Mouse (Mus musculus) intestine, postnatal 0 days (tissue): Measurements from ENCODE around the gene Tmc8. TPM values are rescaled to one million over a fixed set of nuclear protein-coding genes. Genes with fewer than 3 reads are reported as not detected.
A peak's percentile ranks its signal among the peaks of the same experiment; 100 is the strongest.
"Not testable (repeated sequence)": the region's sequence is repeated elsewhere in the genome, so short reads cannot be mapped to it uniquely, and the experiment has no call there.

Experiments
- ATAC-seq: fragments of 200-750 bp; cut with Nextera tagmentation; 2 replicates; pipeline ENCODE4 v1.8.0; 2017; ENCODE audit warnings: mild to moderate bottlenecking, moderate TSS enrichment, moderate library complexity
- H3K27ac ChIP-seq: fragments of 300-500 bp; sonication (generic); 2 replicates; pipeline ENCODE4 v1.5.1; 2014; ENCODE audit warnings: mild to moderate bottlenecking, low read depth, low read length, moderate library complexity
- H3K27me3 ChIP-seq: fragments of 300-500 bp; sonication (generic); replicated peaks from 2 replicates; pipeline ENCODE4 v1.6.1; 2014; ENCODE audit warnings: low read length, mixed read lengths; ENCODE audit not compliant: control insufficient read depth, insufficient read depth
- H3K36me3 ChIP-seq: fragments of 300-500 bp; sonication (generic); 2 replicates; pipeline ENCODE4 v1.6.1; 2014; ENCODE audit warnings: mild to moderate bottlenecking, moderate library complexity; ENCODE audit not compliant: control insufficient read depth, insufficient read depth
- H3K4me1 ChIP-seq: fragments of 300-500 bp; sonication (generic); replicated peaks from 2 replicates; pipeline ENCODE4 v1.6.1; 2014; ENCODE audit warnings: antibody characterized with exemption, low read length, mixed read lengths; ENCODE audit not compliant: control insufficient read depth, insufficient read depth
- H3K4me2 ChIP-seq: fragments of 300-500 bp; sonication (generic); replicated peaks from 2 replicates; pipeline ENCODE4 v1.6.1; 2014; ENCODE audit warnings: low read depth, mild to moderate bottlenecking, moderate library complexity
- H3K4me3 ChIP-seq: fragments of 300-500 bp; sonication (generic); 2 replicates; pipeline ENCODE4 v1.5.1; 2014; ENCODE audit warnings: low read depth, low read length
- H3K9ac ChIP-seq: fragments of 300-500 bp; sonication (generic); 2 replicates; pipeline ENCODE4 v1.6.1; 2014; ENCODE audit warnings: mild to moderate bottlenecking, low read depth, low read length
- H3K9me3 ChIP-seq: fragments of 300-500 bp; sonication (generic); 2 replicates; pipeline ENCODE4 v1.6.1; 2016; ENCODE audit warnings: mixed run types; ENCODE audit not compliant: control insufficient read depth
- CTCF ChIP-seq: sonication (generic); IDR thresholded peaks from 2 replicates; pipeline ENCODE4 v1.5.1; 2016; ENCODE audit warnings: low read depth, mild to moderate bottlenecking, control low read depth, antibody characterized with exemption, moderate library complexity
- WGBS: fragments of 180-500 bp; shearing (Covaris S2); extraction: QIAGEN DNeasy Blood & Tissue Kit; methylation state at CpG from one replicate; pipeline ENCODE4 v1.1.7; 2014; 5-methylcytosine and 5-hydroxymethylcytosine counted together
- polyA plus RNA-seq: library from polyadenylated mRNA; unstranded; fragments of >200 nt; fragmentation: Nextera tagmentation; extraction: Ambion mirVana; gene quantifications from 2 replicates; pipeline ENCODE4 v1.2.1, GENCODE M21; 2015

The Tmc8 gene
- polyA plus RNA-seq, 1 experiment from 2014 or later: 18.2 TPM

GRCm38 (mm10) chr11:117828149-117828887 is 46.4 kb downstream of the Tmc8 start:
- H3K4me2 ChIP-seq: peak overlapping the region; percentile 89
- TF ChIP-seq CTCF: no peak
- H3K27me3 ChIP-seq: no peaks in the 10 kb centered on the region
- H3K4me3 ChIP-seq: no peak overlapping the region
- H3K36me3 ChIP-seq: no peaks in the 10 kb centered on the region
- H3K9ac ChIP-seq: peak overlapping the region; percentile 34
- 36% methylated on average over 18 of the region's 18 CpGs for WGBS
- peaks cover 34% of the 10 kb centered on the region for H3K4me1 ChIP-seq
- ATAC-seq: no peak
- peak overlapping the region; percentile 80 for H3K27ac ChIP-seq
- no peaks in the 10 kb centered on the region for H3K9me3 ChIP-seq

- H3K9me3 ChIP-seq: no peaks in the 10 kb centered on the region
- peak; percentile 23 for ATAC-seq
- TF ChIP-seq CTCF: no peak
- WGBS: 26% methylated on average over 9 of the region's 9 CpGs
- H3K9ac ChIP-seq: no peak overlapping the region
- peak overlapping the region; percentile 89; the same call in 1 of the 2 replicates for H3K4me2 ChIP-seq
- H3K4me1 ChIP-seq: peaks cover 36% of the 10 kb centered on the region
- H3K27me3 ChIP-seq: no peaks in the 10 kb centered on the region
- H3K27ac ChIP-seq: peak overlapping the region; percentile 80
- H3K4me3 ChIP-seq: no peak overlapping the region
- H3K36me3 ChIP-seq: no peaks in the 10 kb centered on the region
These were observed 47.2 kb downstream of the Tmc8 start for GRCm38 (mm10) chr11:117828888-117829604.

GRCm38 (mm10) chr11:117829671-117830215 is 47.9 kb downstream of the Tmc8 start:
- Histone ChIP-seq H3K9me3 (no peaks in the 10 kb centered on the region), H3K36me3 (no peaks in the 10 kb centered on the region), H3K9ac (no peak overlapping the region), H3K4me2 (no peak overlapping the region), H3K4me1 (peaks cover 34% of the 10 kb centered on the region), H3K27ac (peak overlapping the region; percentile 80), H3K4me3 (no peak overlapping the region), H3K27me3 (no peaks in the 10 kb centered on the region)
- no peak for ATAC-seq
- no peak for TF ChIP-seq CTCF
- WGBS: 26% methylated on average over 2 of the region's 2 CpGs

GRCm38 (mm10) chr11:117830401-117830800 is 48.5 kb downstream of the Tmc8 start:
- H3K4me1 ChIP-seq: peaks cover 29% of the 10 kb centered on the region

GRCm38 (mm10) chr11:117832086-117832969 is 50.5 kb downstream of the Tmc8 start:
- whole genome bisulfite sequencing: 23% methylated on average over 28 of the region's 28 CpGs
- Histone ChIP-seq H3K9me3 (no peaks in the 10 kb centered on the region), H3K27ac (peak overlapping the region; percentile 67), H3K27me3 (no peaks in the 10 kb centered on the region), H3K36me3 (no peaks in the 10 kb centered on the region), H3K4me2 (peak overlapping the region; percentile 56), H3K9ac (no peak overlapping the region), H3K4me3 (peak overlapping the region; percentile 17), H3K4me1 (peaks cover 27% of the 10 kb centered on the region)
- TF ChIP-seq CTCF: peak; percentile 95
- ATAC-seq: peak; percentile 56

More at GRCm38 (mm10) chr11:117830401-117830800, 48.5 kb downstream of the Tmc8 start:
- 36% methylated on average over 9 of the region's 9 CpGs for WGBS
- Histone ChIP-seq H3K36me3 (no peaks in the 10 kb centered on the region), H3K27me3 (no peaks in the 10 kb centered on the region), H3K27ac (peak overlapping the region; percentile 80), H3K4me2 (no peak overlapping the region), H3K4me3 (no peak overlapping the region), H3K9me3 (no peaks in the 10 kb centered on the region), H3K9ac (no peak overlapping the region)
- ATAC-seq: peak; percentile 15
- no peak for TF ChIP-seq CTCF

GRCm38 (mm10) chr11:117833509-117833908 is 51.6 kb downstream of the Tmc8 start:
- H3K9me3 ChIP-seq, H3K9ac ChIP-seq, ATAC-seq, H3K36me3 ChIP-seq, H3K4me3 ChIP-seq, H3K27me3 ChIP-seq: not testable (repeated sequence)
- Histone ChIP-seq H3K27ac (peak overlapping the region; percentile 70; the same call in 1 of the 2 replicates), H3K4me2 (peak overlapping the region; percentile 45; the same call in 1 of the 2 replicates), H3K4me1 (peaks cover 18% of the 10 kb centered on the region; the same call in 1 of the 2 replicates)
- WGBS: 71% methylated on average over 4 of the region's 6 CpGs
